ENCODE assay signal across 8 mouse cellular contexts in the genomic region with DNA sequence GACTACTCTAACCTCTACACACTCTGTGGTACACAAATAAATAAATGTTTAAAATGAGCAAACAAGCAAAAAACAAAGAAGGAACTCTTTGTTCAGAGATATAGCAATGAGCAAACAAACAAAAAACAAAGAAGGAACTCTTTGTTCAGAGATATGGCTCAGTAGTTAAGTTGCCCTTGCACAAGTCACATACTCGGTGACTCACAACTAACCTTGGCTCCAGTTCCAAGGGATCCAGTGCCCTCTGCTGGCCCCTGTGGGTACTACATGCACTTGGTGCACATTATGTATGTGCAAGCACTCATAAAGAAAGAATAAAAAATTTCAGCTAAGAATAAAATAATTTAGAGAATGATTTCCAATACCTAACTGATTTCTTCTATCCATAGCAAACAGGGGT. TPM values are rescaled to one million over a fixed set of nuclear protein-coding genes. Genes with fewer than 3 reads are reported as not detected.
A peak's percentile ranks its signal among the peaks of the same experiment; 100 is the strongest.
DNase-seq lines count a peak whose midpoint lies in the region; TF ChIP-seq lines count a peak whose summit lies in the region.

No protein-coding gene starts in this region.

- H3K27me3 ChIP-seq in small intestine, adult 2 months (ENCODE audit: control insufficient read depth, insufficient read depth, low read length): no peaks in the 10 kb centered on the region

- peak; percentile 49 for DNase-seq in 3134 (ENCODE audit: extremely low read depth, insufficient read length, low spot score)
- DNase-seq in CD8-positive naive resting alpha-beta T cell, adult 2 months (ENCODE audit: low read depth in 2 of 2, low spot score in 2 of 2): peak; percentile 58 to 70
- DNase-seq in brain, embryonic 14.5 days (ENCODE audit: low read depth): peak; percentile 70
- DNase-seq in gastrocnemius, adult 8-10 months (ENCODE audit: low spot score in 2 of 2): peak; percentile 37 to 51
- DNase-seq in kidney, postnatal 14 days: peak; percentile 87
- DNase-seq in lung, adult 2 months: peak; percentile 82
- DNase-seq in urinary bladder, postnatal 4 days (ENCODE audit: low spot score in 2 of 2): peak; percentile 65 to 87

- peaks cover 56% of the 10 kb centered on the region for H3K36me3 ChIP-seq in small intestine, adult 2 months (ENCODE audit: control insufficient read depth, insufficient read depth, low read length)

- H3K4me1 ChIP-seq in lung, adult 2 months (ENCODE audit: control insufficient read depth, insufficient read depth, low read length): no peaks in the 10 kb centered on the region
- peaks cover 15% of the 10 kb centered on the region; the same call in 1 of the 2 replicates for H3K4me1 ChIP-seq in small intestine, adult 2 months (ENCODE audit: control insufficient read depth, insufficient read depth, insufficient read length, low read length)

- H3K27ac ChIP-seq in small intestine, adult 2 months (ENCODE audit: insufficient read depth, low read depth, low read length): no peak overlapping the region

- H3K4me3 ChIP-seq in lung, adult 2 months (replicated peaks; ENCODE audit: extremely low read depth, low read depth, low read length): no peak overlapping the region
- H3K4me3 ChIP-seq in small intestine, adult 2 months (ENCODE audit: low read depth, low read length): no peak overlapping the region

- TF ChIP-seq CTCF in brain, embryonic 14.5 days (IDR thresholded peaks at IDR 0.05; ENCODE audit: borderline replicate concordance, extremely low read depth, insufficient read depth, insufficient read length): peak; percentile 77; the same call in 1 of the 2 replicates
- TF ChIP-seq CTCF in lung, adult 2 months (IDR thresholded peaks at IDR 0.05; ENCODE audit: insufficient read depth, low read length): peak; percentile 95
- TF ChIP-seq CTCF in small intestine, adult 2 months (IDR thresholded peaks at IDR 0.05; ENCODE audit: extremely low read depth, insufficient read length, insufficient replicate concordance, low read depth, low read length): peak; percentile 88; the same call in 1 of the 2 replicates

- no peak for TF ChIP-seq POLR2A in brain, embryonic 14.5 days (IDR thresholded peaks at IDR 0.05; ENCODE audit: borderline replicate concordance, extremely low read depth, insufficient read depth, insufficient read length, poor library complexity, severe bottlenecking)
- TF ChIP-seq POLR2A in lung, adult 2 months (IDR thresholded peaks at IDR 0.05; ENCODE audit: borderline replicate concordance, extremely low read depth, low read depth, low read length): no peak
- no peak for TF ChIP-seq POLR2A in small intestine, adult 2 months (IDR thresholded peaks at IDR 0.05; ENCODE audit: low read depth, low read length)

- 0% methylated on average over 1 of the region's 1 CpGs for WGBS in lung, adult 2 months
- WGBS in small intestine, adult 2 months: 3% methylated on average over 1 of the region's 1 CpGs

RNA-seq across cellular contexts. Expression of a gene that starts 17.9 kb away (rescaled TPM):
- 0.20 and 0.64 TPM in 2 replicates for polyA plus RNA-seq in brain, embryonic 14.5 days (2012; rRNA removed)
- total RNA-seq in gastrocnemius, adult 8-10 months (2022): not detected
- polyA plus RNA-seq in lung, adult 2 months (2012; rRNA removed): 45.1 and 56.6 TPM in 2 replicates
- polyA plus RNA-seq in small intestine, adult 2 months (2012; rRNA removed): 39.8 and 71.1 TPM in 2 replicates

Comparison
In these comparisons a context has a peak if more than half of its experiments do, and no peak if none do; other contexts are left out.
1. RNA of a gene that starts 17.9 kb away (polyA plus RNA-seq): 45.1 to 56.6 TPM in lung, adult 2 months and 39.8 to 71.1 TPM in small intestine, adult 2 months; 0.20 to 0.64 TPM in brain, embryonic 14.5 days; every median in the first group is over 10 times any median in the second.
2. Peak in every context shown above with its lines, with median percentiles within 50 percentile points of each other: DNase-seq and CTCF ChIP-seq.